Mouse (Mus musculus) cerebellum, adult 11 months (tissue): ENCODE results near the gene Slc23a3.

ENCODE experiments used
- DNase-seq: peaks from one replicate; pipeline ENCODE4 v3.0.0; 2022

The Slc23a3 gene

GRCm38 (mm10) chr1:75133421-75134207 is at the start of gene Slc23a3:
TSS of gene Slc23a3 (minus strand) at chr1:75133890.
- DNase-seq = no peak

DNA sequence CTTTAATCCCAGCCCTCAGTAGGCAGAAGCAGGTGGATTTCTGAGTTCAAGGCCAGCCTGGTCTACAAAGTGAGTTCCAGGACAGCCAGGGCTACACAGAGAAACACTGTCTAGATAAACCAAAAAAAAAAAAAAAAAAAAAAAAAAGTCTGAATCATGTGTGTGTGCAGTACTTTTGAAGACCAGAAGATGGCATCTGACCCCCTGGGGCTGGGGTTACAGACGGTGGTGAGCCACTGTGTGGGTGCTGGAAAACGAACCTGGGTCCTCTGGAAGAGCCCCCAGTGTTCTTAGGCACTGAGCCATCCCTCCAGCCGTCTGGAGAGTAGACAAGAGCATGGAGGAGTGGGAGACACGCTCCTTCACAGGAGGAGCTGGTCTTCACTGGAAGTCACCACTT is 48.5 kb upstream of the Slc23a3 start:
- no peak for DNase-seq

- no peak for DNase-seq
Observed at GRCm38 (mm10) chr1:75181377-75181870, 47.7 kb upstream of the Slc23a3 start.

GRCm38 (mm10) chr1:75180741-75181140 is 47.1 kb upstream of the Slc23a3 start:
- DNase-seq = no peak

GRCm38 (mm10) chr1:75180105-75180590 is 46.5 kb upstream of the Slc23a3 start, which contains the start of gene Abcb6:
TSS of gene Abcb6 (minus strand) at chr1:75180392.
- DNase-seq = peak; percentile 79

DNA sequence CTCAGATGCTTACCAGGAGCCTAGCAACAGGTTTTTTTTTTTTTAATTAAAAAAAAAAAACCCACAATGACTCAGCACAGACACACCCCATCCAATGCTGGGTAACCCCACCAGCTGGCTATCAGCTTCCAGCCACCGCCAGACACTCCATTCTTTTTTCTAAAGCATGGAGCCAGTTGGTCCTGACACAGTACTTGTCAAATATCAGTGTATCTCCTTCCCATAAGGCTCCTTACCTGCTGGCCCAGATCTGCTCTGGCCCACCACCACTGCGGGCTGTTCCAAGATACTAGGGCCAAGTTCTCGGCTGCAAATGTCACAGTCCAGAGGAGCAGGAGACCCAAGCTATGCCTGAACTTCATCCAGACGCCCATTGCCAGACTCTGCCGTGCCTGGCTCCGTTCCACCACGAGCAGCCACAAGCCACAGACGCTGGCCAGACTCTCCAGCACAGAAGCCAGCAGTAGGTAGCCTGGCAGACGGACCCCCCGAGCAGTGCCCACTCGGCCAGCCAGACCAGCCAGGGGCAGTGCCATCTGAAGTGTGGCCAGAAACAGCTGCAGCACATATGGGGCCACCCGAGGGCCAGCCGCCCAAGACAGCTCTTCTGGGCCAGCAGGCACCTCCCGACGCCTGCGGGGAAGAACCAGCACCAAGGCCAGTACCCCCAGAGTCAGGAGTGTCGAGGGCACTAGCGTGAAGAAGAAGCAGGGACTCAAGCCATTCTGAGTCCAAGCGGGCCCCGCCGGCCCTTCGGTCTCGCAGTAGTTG is 45.8 kb upstream of the Slc23a3 start:
- DNase-seq = peak; percentile 54

DNA sequence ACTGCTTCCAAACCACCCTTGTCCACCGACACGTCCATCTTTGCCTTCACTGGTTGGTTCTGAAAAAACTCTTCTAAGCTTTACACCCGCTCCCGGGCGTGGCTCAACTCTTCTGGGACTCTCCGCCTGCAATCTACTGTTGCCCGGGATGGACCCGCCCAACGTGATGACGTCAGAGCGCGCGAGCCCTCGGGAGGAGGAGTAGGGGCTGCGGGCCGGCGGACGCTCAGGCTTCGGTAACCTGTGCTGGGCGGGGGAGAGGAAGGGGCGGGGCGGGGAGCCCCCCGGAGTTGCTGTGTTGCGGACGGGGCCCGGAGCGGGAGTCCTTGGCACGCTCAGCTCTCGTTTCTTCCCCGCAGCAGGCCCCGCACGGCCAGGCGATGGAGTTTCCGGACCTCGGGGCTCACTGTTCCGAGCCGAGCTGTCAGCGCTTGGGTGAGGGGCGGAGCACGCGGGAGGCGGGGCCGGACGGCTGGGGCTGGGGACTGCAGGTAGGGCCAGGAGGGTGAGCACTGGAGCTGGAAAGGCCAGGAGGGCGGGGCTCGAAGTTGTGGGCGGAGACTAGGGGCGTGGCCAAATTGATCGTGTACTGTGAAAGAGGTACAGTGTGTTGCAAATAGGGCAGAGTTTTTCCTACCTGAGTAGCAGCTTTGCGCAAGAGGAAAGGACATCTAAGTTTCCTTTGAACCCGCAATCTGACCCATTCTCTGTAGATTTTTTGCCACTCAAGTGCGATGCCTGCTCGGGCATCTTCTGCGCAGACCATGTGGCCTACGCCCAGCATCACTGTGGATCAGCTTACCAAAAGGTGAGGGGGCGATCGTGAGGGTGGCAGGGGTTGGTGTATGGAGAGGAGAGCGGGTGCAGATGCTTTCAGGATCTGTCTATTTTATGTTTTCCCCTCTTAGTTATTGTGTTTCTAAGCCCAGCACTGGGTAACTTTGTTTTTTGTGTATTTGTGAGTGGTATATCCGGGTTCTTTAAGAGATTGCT is 35.1 kb upstream of the Slc23a3 start, which contains the start of gene Zfand2b:
Zfand2b (plus strand) TSS at position 175 of the 993 bp plus-strand sequence.
- peak; percentile 96 for DNase-seq

DNA sequence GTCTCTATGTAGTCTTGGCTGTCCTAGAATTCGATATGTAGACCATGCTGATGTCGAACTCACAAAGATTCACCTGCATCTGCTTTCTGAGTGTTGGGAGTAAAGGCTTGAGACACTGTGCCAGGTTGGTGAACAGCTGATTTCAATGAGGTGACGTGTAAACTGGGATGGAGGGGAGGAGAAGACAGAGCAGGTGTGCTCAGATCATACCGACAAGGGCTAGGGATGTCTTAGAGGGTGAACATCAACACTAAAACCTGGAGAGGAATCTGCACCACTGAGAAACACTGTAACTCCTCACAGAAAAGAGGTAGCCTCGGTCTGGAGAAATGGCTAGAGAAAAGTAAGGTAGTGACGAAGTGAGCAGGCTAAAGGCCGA is 34.4 kb upstream of the Slc23a3 start:
- DNase-seq = no peak

GRCm38 (mm10) chr1:75160256-75160617 is 26.5 kb upstream of the Slc23a3 start:
- no peak for DNase-seq

DNA sequence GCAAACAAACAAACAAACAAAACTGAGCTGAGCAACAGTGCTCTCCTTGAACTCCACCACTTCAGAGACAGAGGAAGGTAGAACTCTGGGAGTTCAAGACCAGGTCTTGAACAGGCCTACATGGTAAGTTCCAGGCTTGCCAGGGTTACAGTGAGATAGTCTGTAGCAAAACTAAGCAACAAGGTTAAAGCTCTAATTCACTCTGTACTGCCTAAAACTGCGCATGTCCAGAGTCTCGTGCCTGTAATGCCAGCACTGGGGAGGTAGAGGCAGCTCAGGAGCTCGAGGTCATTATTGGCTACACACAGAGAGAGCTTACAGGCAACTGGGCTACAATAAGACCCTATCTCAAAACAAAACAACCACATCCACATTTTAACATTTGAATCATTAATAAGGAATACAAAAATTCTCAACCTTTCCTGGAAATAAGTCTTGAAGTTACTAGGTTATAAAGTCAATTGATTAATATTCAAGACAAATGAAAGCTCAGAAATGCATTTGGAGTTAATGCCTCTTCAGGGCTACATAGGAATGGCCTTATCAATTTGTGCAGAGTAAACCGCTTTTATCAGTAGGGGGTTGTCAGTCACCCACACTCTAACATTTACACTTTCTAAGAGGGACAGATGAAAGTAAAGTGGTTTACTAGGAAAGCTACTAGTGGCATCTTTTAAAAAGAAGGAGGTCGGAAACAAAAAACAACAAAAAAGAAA is 26.0 kb upstream of the Slc23a3 start:
- no peak for DNase-seq

GRCm38 (mm10) chr1:75158990-75159389 is 25.3 kb upstream of the Slc23a3 start:
- no peak for DNase-seq

DNA sequence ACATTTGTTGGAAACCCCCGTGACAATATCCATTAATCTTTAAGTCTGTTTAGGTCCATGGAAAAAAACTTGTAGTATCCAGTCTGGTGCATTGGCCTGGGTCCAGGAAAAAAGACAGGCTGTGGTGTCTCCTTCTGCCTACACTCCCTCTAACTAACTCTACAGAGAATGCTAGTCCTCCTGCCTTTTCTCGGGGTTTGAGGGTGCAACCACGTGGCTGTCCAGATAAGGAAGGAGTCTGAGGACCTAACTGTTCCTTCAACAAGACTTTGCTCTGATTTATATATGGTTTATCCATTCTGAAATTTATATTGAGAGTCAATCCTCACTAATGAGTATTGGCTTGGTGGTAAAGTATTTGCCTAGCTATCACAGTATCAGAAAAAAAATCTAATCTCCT is 22.1 kb upstream of the Slc23a3 start:
- no peak for DNase-seq

GRCm38 (mm10) chr1:75148727-75149126 is 15.0 kb upstream of the Slc23a3 start:
- no peak for DNase-seq

DNA sequence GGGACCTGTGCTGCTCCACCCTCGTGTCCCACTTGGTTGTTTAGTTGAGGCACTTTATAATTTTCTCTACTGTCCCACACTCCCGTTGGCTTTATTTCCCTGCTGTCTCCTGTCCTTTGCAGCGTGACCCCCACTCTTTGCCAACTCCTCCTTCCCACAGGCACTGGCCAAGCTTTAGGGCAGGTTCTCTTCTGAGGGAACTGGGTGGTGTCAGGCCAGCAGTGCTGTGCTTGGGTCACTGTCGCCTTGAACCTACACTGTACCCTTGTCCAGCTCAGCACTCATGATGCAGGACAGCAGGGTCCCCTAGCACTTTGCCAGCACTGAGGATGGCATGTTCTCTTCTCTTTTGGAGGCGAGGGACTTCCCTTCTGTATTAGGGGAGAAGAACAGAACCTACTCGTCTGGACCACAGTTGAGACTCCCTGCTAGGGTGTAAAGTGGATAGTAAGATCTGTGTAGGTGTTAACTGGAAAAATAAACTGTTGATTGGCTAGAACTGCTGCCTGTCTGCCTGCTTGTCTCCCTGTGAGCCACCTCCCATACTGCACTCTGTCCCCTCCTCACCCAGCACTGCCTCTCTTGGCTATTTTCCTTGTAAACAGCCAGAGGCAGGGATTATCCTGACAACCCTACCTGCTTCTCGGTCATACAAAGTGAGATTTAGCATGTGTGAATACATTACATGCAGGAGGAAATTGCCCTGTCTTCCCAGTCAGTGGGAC is 13.9 kb upstream of the Slc23a3 start:
- no peak for DNase-seq

GRCm38 (mm10) chr1:75145589-75145988 is 11.9 kb upstream of the Slc23a3 start:
- DNase-seq = no peak

DNA sequence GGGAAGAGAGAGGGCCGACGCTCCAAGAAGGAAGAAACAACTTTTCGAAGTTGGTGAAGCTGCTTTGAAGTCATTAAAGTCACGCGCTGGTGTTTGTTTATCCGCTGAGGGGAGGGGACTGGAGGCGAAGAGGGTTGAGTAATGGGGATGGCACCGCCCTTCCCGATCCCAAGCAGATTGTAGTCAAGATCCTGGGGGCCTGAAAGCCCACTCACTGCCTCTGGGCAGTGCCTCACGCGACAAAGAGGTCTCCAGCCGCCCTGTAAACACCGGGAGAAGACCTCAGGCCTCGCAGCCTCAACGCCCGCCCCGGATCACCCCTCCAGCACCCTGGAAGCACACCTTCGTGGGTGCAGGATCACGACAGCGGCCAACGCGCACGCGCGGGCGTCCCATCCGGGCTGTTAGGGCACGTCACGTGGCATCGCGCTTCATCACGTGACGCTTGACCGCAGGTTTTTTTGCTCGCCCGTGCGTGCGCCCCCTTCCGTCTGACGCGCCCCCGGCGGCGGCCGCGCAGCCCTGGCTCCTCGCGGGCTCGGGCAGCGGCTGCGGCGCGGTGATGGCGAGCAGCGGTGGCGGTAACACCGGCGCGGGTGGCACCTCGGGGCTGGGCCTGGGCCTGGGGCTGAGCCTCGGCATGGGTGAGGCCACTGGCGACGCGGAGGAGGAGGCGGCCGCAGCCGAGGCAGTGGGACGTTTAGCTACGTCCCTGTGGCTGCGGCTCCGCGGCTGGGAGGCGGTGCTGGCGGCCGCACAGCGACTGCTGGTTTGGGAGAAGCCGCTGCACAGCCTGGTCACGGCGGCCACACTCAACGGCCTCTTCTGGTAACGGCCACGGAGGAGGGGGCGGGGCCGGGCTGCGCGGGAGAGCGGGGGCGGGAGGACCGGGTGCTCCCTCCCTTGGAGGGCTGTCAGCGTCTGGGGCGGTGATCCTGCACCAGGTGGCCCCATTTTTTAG is 8.9 kb upstream of the Slc23a3 start, which contains the start of the genes Cnppd1 and Retreg2:
Cnppd1 (minus strand) TSS at position 411 of the 961 bp plus-strand sequence.
Retreg2 (plus strand) TSS at position 478 of the 961 bp plus-strand sequence.
- DNase-seq = peak; percentile 96

- no peak for DNase-seq
Observed at GRCm38 (mm10) chr1:75141486-75142190, 7.9 kb upstream of the Slc23a3 start.

DNA sequence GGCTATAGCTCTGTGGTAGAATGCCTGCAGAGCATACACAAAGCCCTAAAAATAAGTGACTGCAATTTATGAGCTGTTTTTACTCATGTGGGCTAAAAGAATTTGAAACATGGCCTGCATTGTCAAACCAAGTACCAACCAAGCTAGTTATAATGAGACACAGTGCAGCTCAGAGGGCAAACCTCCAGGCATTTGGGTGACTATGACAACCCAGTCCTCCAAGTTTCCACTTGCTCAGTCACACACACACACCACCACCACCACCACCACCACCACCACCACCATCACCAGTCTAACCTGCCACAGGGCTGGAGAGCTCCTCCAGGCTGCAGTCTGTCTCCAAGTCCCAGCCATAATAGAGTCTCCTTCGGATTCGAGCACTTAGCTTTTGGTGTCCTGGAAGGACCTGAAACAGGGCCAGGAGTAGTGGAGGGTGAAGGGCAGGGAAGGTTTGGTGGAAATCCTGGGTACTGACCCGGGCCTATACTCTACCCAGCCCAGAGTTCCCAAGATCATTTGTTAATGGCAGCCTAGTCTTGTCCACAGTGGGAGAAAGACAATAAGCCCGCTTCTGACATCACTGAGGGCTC is 7.0 kb upstream of the Slc23a3 start:
- DNase-seq = no peak

DNA sequence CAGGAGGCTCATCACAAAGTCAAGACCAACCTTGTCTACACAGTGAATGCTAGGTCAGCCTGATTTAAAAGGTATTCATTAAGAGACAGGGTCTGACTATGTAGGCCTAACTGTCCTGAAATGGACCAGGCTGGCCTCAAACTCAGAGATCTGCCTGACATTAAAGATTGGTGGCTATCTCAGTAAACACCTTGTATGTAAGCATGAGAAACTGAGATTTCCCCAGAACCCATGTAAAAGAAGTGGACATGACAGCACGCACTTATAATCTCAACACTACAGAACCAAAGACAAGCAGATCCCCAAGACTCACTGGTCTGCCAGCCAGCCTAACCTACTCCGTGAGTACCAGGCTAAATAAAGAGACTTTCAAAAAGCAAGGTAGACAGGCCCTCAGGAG is 4.8 kb upstream of the Slc23a3 start:
- DNase-seq = no peak
